Mouse (Mus musculus): ENCODE data around the gene Gjd3.
A peak's percentile ranks its signal among the peaks of the same experiment; 100 is the strongest.

Gjd3 gene

GRCm38 (mm10) chr11:98963191-98964021 lies 19.4 kb downstream of the Gjd3 start:
- peak; percentile 78 for DNase-seq (ENCODE audit: low spot score)

GRCm38 (mm10) chr11:98962421-98963095 lies 20.3 kb downstream of the Gjd3 start:
- DNase-seq (ENCODE audit: low spot score), result no peak

DNA sequence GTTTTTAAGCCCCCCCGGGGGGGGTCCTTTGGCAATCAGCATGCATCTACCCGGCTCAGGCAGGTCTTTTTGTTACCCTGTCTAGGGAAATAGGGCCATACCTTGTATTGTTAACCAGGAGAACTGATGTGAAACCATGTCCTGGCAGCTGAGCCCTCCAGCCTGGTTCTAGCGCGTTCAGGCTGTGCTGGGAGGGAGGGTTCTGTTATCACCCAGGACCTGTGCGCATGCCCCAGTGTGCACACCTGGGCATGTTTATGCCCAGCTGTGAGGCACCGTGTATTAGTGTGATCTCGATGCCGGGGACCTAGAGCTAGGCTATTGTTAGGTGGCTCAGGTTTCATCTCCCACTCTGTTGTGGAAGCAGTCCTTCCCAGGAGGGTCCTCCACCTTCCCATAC lies 21.1 kb downstream of the Gjd3 start:
- DNase-seq (ENCODE audit: low spot score), result no peak

DNA sequence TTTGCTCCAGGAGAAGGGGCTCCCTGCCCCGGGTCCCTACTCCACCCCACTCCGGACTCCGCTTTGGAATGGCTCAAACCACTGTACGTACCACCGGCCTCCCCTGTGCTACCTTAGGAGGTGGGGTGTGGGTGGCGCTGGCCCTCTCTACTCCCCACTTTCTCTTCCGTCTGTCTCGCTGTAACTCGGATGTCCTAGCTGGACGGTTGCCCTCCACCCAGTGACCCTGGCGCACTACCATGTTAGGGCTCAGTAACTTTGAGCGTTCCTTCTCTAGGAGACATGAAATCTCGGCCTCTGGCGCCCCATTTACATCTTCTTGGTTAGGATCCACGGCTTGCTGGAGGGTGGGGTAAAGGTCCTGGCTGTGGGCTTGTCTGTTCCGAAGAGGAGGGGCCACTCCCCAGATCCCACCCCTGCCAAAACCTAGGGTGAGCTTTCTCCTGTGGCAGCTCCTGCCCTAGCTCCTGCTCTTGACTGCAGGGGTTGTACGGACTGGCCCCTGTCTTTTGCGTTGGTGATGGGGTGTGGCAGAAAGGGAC lies 21.7 kb downstream of the Gjd3 start:
- DNase-seq (ENCODE audit: low spot score), result no peak

DNA sequence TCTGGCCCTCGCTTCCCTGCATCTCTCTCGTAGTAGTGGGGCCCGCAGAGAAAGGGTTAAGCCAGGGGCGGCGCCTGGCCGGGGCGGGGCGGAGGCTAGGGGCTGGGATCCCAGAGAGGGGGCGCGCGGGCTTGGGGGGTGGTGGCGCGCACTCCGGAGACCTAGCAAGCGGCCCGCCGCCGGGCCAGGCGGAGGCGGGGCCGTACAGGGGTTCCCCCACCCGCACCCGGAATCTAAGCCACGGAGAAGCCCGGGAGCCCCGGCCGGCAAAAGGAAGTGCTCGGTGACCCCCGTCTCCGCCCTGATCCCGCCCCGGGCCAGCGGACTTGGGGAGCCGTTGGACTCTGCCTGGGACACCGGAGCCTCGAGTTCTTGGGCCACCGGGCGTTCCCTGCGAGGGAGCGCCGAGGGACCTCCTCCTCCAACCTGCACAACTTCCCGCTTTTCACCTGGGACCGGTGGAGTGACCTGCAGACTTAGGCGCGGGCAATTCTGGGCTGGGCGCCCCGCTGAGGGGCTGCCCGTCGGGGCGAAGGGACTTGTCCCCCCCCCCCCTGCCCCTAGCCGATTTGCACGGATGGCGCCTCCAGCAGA lies 22.4 kb downstream of the Gjd3 start:
- peak; percentile 72 for DNase-seq (ENCODE audit: low spot score)

DNA sequence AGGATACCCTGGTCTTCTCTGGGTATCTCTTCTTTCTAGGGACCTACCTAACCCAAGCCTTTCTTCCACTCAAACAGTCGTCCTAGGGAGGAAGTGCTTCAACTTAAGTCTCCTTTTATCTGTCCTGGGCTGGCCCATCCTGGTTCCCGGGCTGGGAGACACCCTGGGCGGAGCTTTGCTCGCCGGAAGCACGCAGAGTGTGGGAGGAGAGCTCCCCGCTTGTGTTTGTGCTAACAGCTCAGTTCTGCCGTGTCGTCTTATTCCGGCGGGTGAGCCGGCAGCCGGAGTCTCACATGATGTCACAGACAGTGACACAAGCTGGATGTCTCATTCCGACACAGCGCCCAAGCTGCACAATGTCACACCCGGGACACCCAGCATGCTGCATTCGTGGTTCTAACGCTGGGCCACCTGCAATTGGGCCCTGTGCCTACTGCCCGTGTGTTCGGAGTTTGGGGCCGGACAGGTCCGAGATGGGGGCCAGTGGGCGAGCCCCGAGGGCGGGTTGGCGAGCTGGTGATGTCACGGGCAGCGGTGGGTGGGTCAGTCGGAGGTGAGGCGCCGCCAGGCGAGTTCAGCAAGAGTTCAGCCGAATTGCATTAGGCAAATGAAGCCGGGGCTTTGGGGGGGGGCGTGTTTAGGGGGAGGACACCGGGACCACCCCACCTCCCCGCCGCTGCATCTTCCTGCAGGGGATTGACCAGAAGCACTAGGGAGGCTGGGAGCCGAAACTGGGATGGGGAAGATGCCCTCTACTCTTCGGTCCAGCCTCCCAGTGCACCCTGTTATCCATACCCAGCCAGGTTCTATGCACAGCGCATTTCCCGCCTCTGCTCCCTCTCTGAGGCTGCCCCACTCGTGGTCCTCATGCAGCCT lies 23.1 kb downstream of the Gjd3 start:
- no peak for DNase-seq (ENCODE audit: low spot score)

DNA sequence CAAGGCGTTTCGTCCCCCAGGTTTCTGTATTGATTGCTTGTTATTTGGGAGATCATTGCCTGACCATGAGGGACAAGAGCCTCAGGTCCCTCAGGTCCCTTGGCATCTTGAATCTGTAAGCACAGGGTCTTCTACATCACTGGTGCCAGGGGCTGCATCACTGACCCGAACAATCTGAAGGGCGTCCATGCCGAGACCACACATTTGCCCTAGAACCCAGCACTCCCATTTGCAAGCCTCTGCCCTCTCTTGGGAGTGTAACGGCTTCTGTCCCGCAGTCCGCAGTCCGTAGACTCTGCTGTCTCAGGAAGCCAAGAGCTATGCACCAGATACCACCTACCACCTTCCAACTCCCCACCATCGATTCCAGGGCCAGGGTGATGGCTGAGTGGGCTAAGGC lies 26.5 kb downstream of the Gjd3 start:
- DNase-seq (ENCODE audit: low spot score), result no peak

GRCm38 (mm10) chr11:98955707-98956235 lies 27.0 kb downstream of the Gjd3 start:
- no peak for DNase-seq (ENCODE audit: low spot score)

- DNase-seq (ENCODE audit: low spot score), result no peak
These were observed 27.8 kb downstream of the Gjd3 start for GRCm38 (mm10) chr11:98954801-98955706.

DNA sequence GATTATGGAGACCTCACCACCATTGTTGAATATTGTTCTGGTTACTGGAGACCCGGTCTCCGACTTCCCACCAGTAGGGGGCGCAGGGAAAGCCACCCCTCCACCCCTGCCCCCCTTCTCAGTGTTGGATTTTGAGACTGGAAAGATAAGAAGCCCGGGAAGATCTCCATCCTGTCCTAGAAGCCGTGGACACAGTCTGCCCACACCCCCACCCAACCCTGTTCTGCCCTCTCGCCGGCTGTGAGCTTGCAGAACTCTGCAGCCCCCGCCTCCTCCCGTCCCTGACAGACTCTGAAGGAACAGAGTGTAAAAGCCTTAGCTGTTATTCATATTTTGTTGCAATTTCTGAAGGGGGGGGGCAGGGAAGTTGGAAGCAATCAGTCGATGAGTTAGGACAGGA lies 28.4 kb downstream of the Gjd3 start:
- peak; percentile 41 for DNase-seq (ENCODE audit: low spot score)

DNA sequence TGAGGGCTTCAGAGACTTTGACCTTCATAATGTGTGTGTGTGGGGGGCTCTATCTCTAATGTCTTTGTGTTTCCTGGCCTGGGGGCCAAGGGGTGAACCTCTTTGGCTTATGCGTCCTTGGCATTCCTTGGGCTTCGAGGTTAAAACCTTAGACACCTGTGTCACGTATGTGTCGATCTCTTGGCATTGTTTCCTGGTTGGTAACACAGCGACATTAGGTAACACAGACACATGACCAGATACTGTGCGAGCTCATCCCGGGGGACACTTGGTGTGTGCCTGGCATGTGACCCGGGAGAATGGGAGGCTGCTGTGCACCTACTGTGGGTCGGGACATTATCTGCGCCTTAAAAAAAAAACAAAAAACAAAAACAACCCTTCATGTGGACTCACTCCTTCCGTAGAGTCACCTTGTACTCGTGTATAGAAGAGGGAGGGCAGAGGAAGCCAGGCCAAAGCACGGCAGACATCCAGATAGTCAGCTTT lies 28.9 kb downstream of the Gjd3 start:
- DNase-seq (ENCODE audit: low spot score), result no peak

DNA sequence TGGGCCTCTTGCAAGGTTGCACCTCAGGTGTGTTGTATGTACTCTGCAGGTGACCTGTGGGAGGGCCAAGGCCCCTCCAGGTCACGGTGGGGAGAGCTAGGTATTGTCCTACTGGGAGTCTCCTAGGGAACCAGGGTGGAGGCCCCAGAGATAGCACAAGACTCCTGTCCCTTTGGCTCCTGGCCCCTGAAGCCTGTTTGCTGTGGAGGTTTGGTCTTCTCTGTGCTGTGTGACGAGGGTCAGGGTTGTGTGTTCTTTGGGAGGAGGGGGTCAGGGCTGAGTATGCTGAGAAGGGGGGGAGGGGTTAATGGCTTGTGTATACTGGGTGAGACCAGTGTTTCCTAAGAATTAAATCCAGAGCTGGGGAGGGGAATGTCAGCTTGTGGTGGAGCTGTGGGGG lies 29.5 kb downstream of the Gjd3 start:
- no peak for DNase-seq (ENCODE audit: low spot score)

GRCm38 (mm10) chr11:98952736-98953135 lies 30.1 kb downstream of the Gjd3 start:
- no peak for DNase-seq (ENCODE audit: low spot score)

GRCm38 (mm10) chr11:98952111-98952510 lies 30.7 kb downstream of the Gjd3 start:
- no peak for DNase-seq (ENCODE audit: low spot score)

DNA sequence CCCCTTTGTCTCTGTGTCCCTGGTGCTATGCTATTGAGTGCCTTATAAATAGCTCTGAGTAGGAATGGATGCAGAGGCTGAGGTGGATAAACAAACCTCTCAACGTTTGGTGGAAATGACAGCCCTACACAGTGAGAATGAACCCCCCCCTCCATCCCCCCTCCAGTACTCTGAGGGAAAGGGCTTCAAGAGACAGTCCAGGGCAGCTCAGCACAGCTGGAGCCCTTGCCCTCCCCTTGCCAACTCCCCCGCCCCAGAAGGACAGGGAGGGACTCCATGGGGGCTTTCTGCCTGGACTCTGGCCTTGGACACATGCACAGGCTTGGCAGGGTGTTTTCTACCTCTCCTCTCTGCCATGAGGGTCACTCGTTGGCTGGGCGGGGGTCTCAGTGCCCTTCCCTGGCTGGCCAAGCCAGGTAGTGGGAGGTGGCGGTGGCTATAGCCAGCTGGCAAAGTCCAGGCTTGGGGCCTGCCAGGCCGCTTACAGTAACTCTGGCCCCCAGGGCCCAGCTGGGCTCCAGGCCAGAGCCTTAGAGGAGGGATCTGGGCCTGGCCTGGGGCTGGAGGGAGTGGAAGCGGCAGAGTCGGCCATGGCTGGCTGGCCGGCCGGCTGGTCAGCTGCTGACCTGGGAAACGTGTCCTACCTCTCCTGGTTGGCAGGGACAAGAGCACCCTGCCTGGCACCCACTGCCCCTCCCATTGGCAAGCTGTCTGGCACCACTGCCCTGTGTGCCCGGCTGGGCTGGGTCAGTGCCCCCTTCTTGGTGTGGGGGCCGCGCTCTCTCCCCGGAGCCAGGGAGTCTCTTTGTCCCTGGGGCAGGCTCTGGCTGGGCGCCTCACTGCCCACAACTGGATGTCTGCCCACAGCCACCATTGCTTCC lies 31.6 kb downstream of the Gjd3 start:
- DNase-seq (ENCODE audit: low spot score), result peak; percentile 87

GRCm38 (mm10) chr11:98950484-98950883 lies 32.3 kb downstream of the Gjd3 start:
- DNase-seq (ENCODE audit: low spot score), result no peak

- no peak for DNase-seq (ENCODE audit: low spot score)
These were observed 32.8 kb downstream of the Gjd3 start for GRCm38 (mm10) chr11:98949958-98950460.

DNA sequence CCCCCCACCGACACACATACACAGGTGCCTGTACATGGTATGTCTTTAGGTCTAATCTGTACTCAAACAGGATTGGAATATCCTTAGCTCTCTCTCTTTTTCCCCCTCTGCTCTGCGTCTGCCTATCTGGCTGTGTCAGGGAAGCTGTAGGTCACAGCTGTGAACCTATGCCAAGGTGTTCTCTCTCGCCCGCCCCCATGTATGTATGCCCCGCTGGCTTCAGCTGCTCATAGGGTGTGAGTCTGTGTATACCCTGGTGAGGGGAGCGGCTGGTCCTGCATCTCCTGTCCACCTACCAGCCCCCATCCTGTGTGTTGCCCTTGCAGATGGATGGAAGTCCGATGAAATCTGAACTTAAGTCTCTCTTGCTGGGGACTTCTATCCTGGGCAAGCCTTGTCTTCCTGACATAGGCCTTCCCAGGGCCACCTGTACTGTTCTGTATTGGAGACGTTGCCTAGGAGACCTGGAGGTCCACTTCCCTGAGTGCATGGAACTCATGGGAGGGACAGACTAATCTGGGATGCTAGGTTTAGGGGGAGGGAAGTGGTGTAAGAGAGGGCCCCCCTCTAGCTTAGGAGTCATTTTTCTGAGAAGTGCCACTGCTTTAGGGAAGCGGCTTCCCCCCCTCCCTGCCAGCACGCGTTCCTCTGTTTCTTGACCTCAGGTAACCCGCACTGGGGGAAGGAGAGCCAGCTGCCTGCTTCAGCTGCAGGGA lies 33.4 kb downstream of the Gjd3 start:
- no peak for DNase-seq (ENCODE audit: low spot score)

Data from ovary, postnatal 10 days (tissue).